Mouse (Mus musculus) spleen, adult 2 months (tissue): ENCODE measurements around the gene Gm21083.
"Not testable (repeated sequence)": the region's sequence is repeated elsewhere in the genome, so short reads cannot be mapped to it uniquely, and the experiment has no call there.

Experiments
- CTCF ChIP-seq: fragments of 200-500 bp; IDR thresholded peaks from 2 replicates; pipeline ENCODE4 v1.5.1; 2011; ENCODE audit warnings: mild to moderate bottlenecking, inconsistent platforms; ENCODE audit not compliant: insufficient read depth, insufficient read length, insufficient replicate concordance; ENCODE audit errors: extremely low read depth
- POLR2A ChIP-seq: fragments of 200-500 bp; IDR thresholded peaks from 2 replicates; pipeline ENCODE4 v1.6.1; 2011; ENCODE audit warnings: low read depth, low read length, inconsistent platforms

GRCm38 (mm10) chr5:15602424-15602947 is 25.4 kb downstream of the Gm21083 start:
- TF ChIP-seq POLR2A, CTCF: not testable (repeated sequence)
